Mouse (Mus musculus) macrophage (primary cell): ENCODE results near the gene Myl6. TPM values are rescaled to one million over a fixed set of nuclear protein-coding genes. Genes with fewer than 3 reads are reported as not detected.

Experiments
- H3K27ac ChIP-seq: fragments of 350-480 bp; formaldehyde crosslinking; 2 replicates; pipeline ENCODE4 v1.9.0; 2021
- H3K36me3 ChIP-seq: fragments of 350-480 bp; formaldehyde crosslinking; 2 replicates; pipeline ENCODE4 v1.9.0; 2021; ENCODE audit errors: inconsistent target
- H3K4me3 ChIP-seq: fragments of 350-480 bp; formaldehyde crosslinking; 2 replicates; pipeline ENCODE4 v1.9.0; 2021; ENCODE audit errors: inconsistent target
- H3K79me2 ChIP-seq: fragments of 350-480 bp; formaldehyde crosslinking; 2 replicates; pipeline ENCODE4 v1.9.0; 2021; ENCODE audit errors: inconsistent target
- WGBS: methylation state at CpG from one replicate; pipeline ENCODE4 v1.1.7; 2026; ENCODE audit warnings: inconsistent platforms; ENCODE audit not compliant: missing documents; 5-methylcytosine and 5-hydroxymethylcytosine counted together
- polyA plus RNA-seq: library from polyadenylated mRNA; stranded (reverse); fragments of 250-400 nt; gene quantifications from 3 replicates; pipeline ENCODE4 v1.2.4, GENCODE M21; 2018; ENCODE audit warnings: inconsistent platforms

Gene Myl6
- polyA plus RNA-seq, 1 experiment from 2014 or later = 2,190 TPM

GRCm38 (mm10) chr10:128489785-128490184 lies 4.2 kb downstream of the Myl6 start:
- no peak overlapping the region for H3K27ac ChIP-seq
- 88% methylated on average over 4 of the region's 4 CpGs for WGBS

GRCm38 (mm10) chr10:128489380-128489779 lies 4.6 kb downstream of the Myl6 start:
- WGBS = 39% methylated on average over 5 of the region's 5 CpGs
- Histone ChIP-seq H3K36me3 (peaks cover 51% of the 10 kb centered on the region; the same call in 1 of the 2 replicates), H3K79me2 (peaks cover 36% of the 10 kb centered on the region), H3K27ac (no peak overlapping the region), H3K4me3 (no peak overlapping the region)

More at GRCm38 (mm10) chr10:128489785-128490184, 4.2 kb downstream of the Myl6 start:
- H3K4me3 ChIP-seq = no peak overlapping the region
- H3K79me2 ChIP-seq = peaks cover 40% of the 10 kb centered on the region
- peaks cover 51% of the 10 kb centered on the region; the same call in 1 of the 2 replicates for H3K36me3 ChIP-seq

- 94% methylated on average over 4 of the region's 4 CpGs for WGBS
- no peak overlapping the region for H3K4me3 ChIP-seq
- H3K36me3 ChIP-seq = peaks cover 57% of the 10 kb centered on the region
- H3K79me2 ChIP-seq = peaks cover 34% of the 10 kb centered on the region
- no peak overlapping the region for H3K27ac ChIP-seq
Observed at GRCm38 (mm10) chr10:128488776-128489175, 5.2 kb downstream of the Myl6 start.

- H3K79me2 ChIP-seq = peaks cover 28% of the 10 kb centered on the region
- WGBS = 91% methylated on average over 21 of the region's 22 CpGs
Observed at GRCm38 (mm10) chr10:128487861-128488712, 5.9 kb downstream of the Myl6 start.

GRCm38 (mm10) chr10:128486370-128486769 lies 7.6 kb downstream of the Myl6 start:
- peaks cover 75% of the 10 kb centered on the region for H3K36me3 ChIP-seq
- no peak overlapping the region for H3K27ac ChIP-seq
- WGBS = 94% methylated on average over 7 of the region's 7 CpGs
- peaks cover 11% of the 10 kb centered on the region for H3K79me2 ChIP-seq
- H3K4me3 ChIP-seq = no peak overlapping the region

More at GRCm38 (mm10) chr10:128487861-128488712, 5.9 kb downstream of the Myl6 start:
- peaks cover 64% of the 10 kb centered on the region for H3K36me3 ChIP-seq
- H3K27ac ChIP-seq = no peak overlapping the region
- no peak overlapping the region for H3K4me3 ChIP-seq

GRCm38 (mm10) chr10:128474366-128474765 lies 19.6 kb downstream of the Myl6 start:
- WGBS = 93% methylated on average over 12 of the region's 12 CpGs
- Histone ChIP-seq H3K4me3 (no peak overlapping the region), H3K79me2 (no peaks in the 10 kb centered on the region), H3K27ac (no peak overlapping the region), H3K36me3 (peaks cover 84% of the 10 kb centered on the region)

GRCm38 (mm10) chr10:128460270-128460630 lies 33.7 kb downstream of the Myl6 start:
- peaks cover 38% of the 10 kb centered on the region for H3K36me3 ChIP-seq
- WGBS = 7% methylated on average over 5 of the region's 5 CpGs
- H3K27ac ChIP-seq = peak overlapping the region; percentile 42
- H3K4me3 ChIP-seq = peak overlapping the region; percentile 81
- peaks cover 24% of the 10 kb centered on the region for H3K79me2 ChIP-seq

GRCm38 (mm10) chr10:128459409-128460269 lies 34.3 kb downstream of the Myl6 start:
- H3K36me3 ChIP-seq = peaks cover 32% of the 10 kb centered on the region
- WGBS = 1% methylated on average over 18 of the region's 67 CpGs
- peak overlapping the region; percentile 42 for H3K27ac ChIP-seq

GRCm38 (mm10) chr10:128458719-128459408 lies 35.1 kb downstream of the Myl6 start, which contains the start of gene Smarcc2:
Gene Smarcc2, plus strand, starts transcription at chr10:128459248.
- WGBS = 0% methylated on average over 25 of the region's 86 CpGs
- H3K79me2 ChIP-seq = peaks cover 24% of the 10 kb centered on the region

More at GRCm38 (mm10) chr10:128459409-128460269, 34.3 kb downstream of the Myl6 start:
- peak overlapping the region; percentile 81 for H3K4me3 ChIP-seq
- H3K79me2 ChIP-seq = peaks cover 24% of the 10 kb centered on the region

GRCm38 (mm10) chr10:128458348-128458718 lies 35.6 kb downstream of the Myl6 start:
- Histone ChIP-seq H3K79me2 (peaks cover 24% of the 10 kb centered on the region), H3K4me3 (peak overlapping the region; percentile 68), H3K27ac (peak overlapping the region; percentile 71), H3K36me3 (peaks cover 19% of the 10 kb centered on the region)
- WGBS = 1% methylated on average over 29 of the region's 29 CpGs

More at GRCm38 (mm10) chr10:128458719-128459408, 35.1 kb downstream of the Myl6 start, which contains the start of gene Smarcc2:
- peak within 1 kb of the TSS; percentile 71 for H3K27ac ChIP-seq
- peak within 1 kb of the TSS; percentile 81 for H3K4me3 ChIP-seq
- peaks cover 25% of the 10 kb centered on the region for H3K36me3 ChIP-seq

- peaks cover 24% of the 10 kb centered on the region for H3K79me2 ChIP-seq
- H3K36me3 ChIP-seq = peaks cover 13% of the 10 kb centered on the region
- no peak overlapping the region for H3K27ac ChIP-seq
- no peak overlapping the region for H3K4me3 ChIP-seq
- WGBS = 99% methylated on average over 6 of the region's 6 CpGs
Observed at GRCm38 (mm10) chr10:128457676-128458075, 36.3 kb downstream of the Myl6 start.

- H3K4me3 ChIP-seq = no peak overlapping the region
- no peaks in the 10 kb centered on the region for H3K36me3 ChIP-seq
- WGBS = 0% methylated on average over 4 of the region's 6 CpGs
Observed at GRCm38 (mm10) chr10:128455280-128455679, 38.7 kb downstream of the Myl6 start.

GRCm38 (mm10) chr10:128454471-128454870 lies 39.5 kb downstream of the Myl6 start:
- H3K27ac ChIP-seq = no peak overlapping the region
- no peaks in the 10 kb centered on the region for H3K36me3 ChIP-seq
- no peaks in the 10 kb centered on the region for H3K79me2 ChIP-seq
- 100% methylated on average over 3 of the region's 3 CpGs for WGBS
- H3K4me3 ChIP-seq = no peak overlapping the region

More at GRCm38 (mm10) chr10:128455280-128455679, 38.7 kb downstream of the Myl6 start:
- Histone ChIP-seq H3K79me2 (peaks cover 7% of the 10 kb centered on the region), H3K27ac (no peak overlapping the region)

- no peak overlapping the region for H3K4me3 ChIP-seq
- no peak overlapping the region for H3K27ac ChIP-seq
- no peaks in the 10 kb centered on the region for H3K79me2 ChIP-seq
- H3K36me3 ChIP-seq = no peaks in the 10 kb centered on the region
- WGBS = 96% methylated on average over 6 of the region's 6 CpGs
Observed at GRCm38 (mm10) chr10:128451014-128451413, 42.9 kb downstream of the Myl6 start.
